Mouse (Mus musculus) small intestine, adult 2 months (tissue): ENCODE data around the gene AC124502.3.

ENCODE experiments used
- CTCF ChIP-seq: fragments of 200-500 bp; IDR thresholded peaks from 2 replicates; pipeline ENCODE4 v1.5.1; 2012; ENCODE audit warnings: low read depth, mild to moderate bottlenecking, control low read depth, inconsistent platforms, low read length, moderate library complexity, mixed read lengths; ENCODE audit not compliant: insufficient replicate concordance, insufficient read length; ENCODE audit errors: extremely low read depth
- POLR2A ChIP-seq: fragments of 200-500 bp; IDR thresholded peaks from 2 replicates; pipeline ENCODE4 v1.6.1; 2012; ENCODE audit warnings: low read depth, mild to moderate bottlenecking, control low read depth, inconsistent platforms, low read length, moderate library complexity

GRCm38 (mm10) chr19:5069978-5070377 is 31.3 kb downstream of the AC124502.3 start:
- TF ChIP-seq CTCF (no peak), POLR2A (no peak)
